Mouse (Mus musculus) layer of hippocampus, adult 11-12 months (tissue): ENCODE data around the gene Rp9.

Experiments
- DNase-seq: peaks from one replicate; pipeline ENCODE4 v3.0.0; 2022; ENCODE audit warnings: low spot score

The Rp9 gene

DNA sequence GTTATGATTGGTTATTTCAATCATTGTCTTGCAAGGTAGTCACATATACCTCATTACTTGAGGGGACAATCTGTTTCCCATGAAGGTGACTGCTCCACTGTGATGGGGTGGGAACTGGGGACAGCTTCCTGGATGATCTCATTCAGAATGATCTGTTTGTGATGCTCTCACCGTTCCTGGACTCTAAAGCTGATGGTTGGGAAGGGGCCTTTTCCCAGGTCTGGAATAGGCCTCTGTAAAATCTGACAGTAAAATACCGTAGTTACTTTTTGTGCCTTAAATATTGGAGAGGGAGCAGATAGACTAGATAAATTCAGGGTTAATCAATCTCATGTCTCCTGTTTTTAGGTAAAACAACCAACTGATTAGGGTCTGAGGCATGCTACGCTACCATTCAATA, at the start of gene Rp9:
TSS of gene Rp9 (minus strand) at position 101 of the 400 bp plus-strand sequence.
- no peak for DNase-seq

DNA sequence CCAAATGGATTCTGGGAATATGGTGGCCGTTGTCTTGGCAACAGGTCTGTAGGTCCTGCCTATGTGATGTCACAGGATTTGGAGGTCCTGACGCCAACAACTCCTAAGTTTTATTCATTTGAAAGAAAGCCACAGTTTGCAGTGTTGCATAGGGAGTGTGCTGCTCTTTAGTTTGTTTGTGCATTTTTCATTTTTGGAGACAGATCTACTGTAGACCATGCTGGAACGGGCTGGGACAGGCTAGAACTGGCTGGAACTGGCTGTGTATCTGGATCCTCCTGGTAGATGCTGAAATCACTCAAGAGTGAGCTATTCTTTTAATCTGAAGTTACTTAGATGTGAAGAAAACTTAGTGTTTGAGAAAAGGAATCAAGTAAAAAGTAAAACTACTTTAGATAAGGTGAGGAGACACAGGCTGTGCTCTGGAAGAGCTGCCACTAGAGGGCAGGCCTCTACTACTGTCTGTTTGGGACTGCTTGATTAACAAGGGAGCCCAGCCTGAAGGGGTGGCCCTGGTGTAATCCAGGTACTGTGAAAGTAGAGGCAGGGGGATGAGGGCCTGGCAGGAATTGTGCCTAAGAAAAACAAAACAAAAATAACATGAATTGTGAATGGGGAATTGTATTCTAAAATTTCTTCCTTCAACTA, 49.0 kb upstream of the Rp9 start:
- peak; percentile 65 for DNase-seq

DNA sequence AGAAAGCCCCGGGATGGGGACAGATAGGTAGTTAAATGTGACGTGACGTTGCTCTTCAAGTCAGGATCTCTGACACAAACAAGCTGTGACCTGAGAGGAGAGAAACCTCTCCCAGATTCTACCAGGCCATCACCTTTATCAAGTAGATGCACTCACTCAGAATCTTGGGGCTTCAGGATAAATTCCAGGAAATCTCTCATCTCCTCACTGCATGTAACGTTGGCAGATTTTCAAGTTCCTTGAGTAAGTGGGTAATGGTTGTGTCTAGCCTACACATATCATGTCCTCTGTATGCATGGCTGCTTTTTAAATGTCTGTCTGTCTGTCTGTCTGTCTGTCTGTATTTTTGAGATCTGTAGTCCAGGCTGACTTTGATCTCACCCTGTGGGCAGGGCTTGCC, 45.5 kb upstream of the Rp9 start:
- DNase-seq: no peak

DNA sequence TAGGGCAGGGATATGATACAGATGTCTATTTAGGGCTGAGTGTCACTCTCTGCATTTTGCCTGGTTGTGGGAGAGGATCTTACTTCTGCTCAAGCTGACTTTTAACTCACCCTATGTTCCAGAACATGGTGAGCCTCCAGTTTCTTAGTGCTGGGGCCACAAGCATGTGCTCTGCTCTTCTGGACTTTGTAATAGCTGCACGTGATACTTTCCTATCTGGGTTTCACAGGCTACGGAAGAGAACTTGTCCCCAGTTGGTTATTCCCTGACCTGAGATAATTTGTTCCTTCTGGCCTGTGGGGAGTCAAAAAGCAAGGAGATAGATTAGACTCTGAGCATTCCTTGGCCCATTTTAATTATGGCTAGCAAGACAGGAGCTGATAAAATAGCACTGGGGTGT, 36.0 kb upstream of the Rp9 start:
- DNase-seq: no peak

DNA sequence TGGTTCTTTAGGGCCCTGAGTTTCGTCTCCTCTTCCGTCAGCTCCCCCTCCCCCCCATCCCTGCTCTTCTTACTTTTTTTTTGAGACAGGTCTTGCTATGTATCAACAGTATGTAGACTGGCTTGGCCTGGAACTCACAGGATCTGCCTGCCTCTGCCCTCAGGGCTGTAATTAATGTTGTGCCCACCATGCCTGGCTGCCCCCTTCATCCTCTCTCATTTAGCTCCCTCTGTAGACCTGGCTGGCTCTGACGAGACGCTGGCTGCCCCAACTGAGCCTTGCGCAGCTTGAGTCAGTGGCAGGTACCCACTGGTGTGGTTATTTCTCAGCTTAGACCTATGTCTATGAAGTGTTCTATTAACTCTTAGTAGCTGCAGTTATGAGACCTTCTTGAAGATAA, 34.0 kb upstream of the Rp9 start:
- no peak for DNase-seq

DNA sequence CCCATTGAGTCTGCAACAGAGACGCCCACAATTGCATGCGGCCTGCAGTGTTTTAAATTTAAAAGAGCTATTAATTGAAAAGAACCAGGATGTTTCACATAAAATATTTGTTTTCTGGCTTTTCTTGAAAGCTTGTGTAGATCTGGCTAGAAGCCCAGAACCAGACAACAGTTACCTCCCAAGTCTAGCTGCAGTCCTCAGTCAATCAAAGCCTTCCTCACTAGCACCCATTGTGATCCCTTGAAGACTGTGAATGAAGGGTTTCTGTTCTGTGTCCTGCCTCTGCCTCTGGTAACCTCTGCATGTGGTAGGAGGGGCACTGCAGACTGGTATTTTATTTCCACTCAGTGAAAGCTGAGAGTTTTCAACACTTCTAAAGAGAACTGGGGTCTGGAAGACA, 33.4 kb upstream of the Rp9 start:
- DNase-seq: no peak

DNA sequence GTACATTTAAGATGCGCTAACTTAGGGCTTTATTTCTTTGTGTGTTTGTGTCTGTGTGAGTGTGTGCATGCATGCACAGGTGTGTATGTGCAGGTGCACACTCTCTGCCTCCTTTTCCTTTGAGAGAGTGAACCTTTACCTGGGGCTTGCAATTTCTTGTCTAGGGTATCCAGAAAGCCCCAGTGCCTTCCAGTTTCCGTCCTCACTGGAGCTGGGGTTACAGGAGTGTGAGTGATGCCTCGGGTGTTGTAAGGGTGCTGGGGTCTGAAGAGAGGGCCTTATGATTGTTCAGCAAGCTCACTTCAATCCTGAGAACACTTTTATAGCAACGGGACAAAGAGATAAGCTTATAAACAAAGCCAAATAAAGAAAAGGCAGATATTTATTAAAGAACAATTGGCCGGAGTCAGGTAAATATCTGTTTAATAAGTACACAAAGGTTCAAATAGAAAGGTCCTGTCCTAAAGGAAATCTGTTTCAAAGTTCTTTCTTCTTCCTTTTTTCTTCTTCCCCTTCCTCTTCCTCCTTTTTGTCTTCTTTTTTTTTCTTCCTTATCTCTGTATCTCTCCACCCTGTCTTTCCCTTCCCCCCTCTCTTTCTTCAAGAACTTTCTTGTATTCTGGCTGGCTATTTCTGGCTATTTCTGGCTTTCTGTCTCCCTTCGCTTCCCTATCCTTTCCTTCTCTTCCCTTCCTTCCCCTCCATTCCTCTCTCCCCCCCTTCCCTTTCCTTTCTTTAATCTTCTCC, 27.7 kb upstream of the Rp9 start:
- DNase-seq: no peak

DNA sequence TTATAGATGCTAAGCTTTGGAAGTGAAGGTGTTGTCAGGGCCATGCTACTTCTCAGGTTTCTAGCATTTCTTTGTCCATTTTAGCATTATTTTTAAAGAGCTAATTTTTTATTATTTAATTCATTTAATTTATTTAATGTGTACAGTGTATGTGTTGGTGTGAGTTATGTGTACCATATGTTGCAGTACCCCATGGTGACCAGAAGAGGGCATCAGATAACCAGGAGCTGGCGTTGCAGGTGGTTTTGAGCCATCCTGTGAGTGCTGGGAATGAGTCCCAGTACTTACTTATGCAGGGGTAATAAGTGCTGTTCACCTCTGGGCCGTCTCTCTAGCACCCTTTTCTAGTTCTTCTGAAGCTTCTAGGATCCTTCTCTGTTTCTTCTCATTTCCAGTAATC, 25.6 kb upstream of the Rp9 start:
- no peak for DNase-seq

DNA sequence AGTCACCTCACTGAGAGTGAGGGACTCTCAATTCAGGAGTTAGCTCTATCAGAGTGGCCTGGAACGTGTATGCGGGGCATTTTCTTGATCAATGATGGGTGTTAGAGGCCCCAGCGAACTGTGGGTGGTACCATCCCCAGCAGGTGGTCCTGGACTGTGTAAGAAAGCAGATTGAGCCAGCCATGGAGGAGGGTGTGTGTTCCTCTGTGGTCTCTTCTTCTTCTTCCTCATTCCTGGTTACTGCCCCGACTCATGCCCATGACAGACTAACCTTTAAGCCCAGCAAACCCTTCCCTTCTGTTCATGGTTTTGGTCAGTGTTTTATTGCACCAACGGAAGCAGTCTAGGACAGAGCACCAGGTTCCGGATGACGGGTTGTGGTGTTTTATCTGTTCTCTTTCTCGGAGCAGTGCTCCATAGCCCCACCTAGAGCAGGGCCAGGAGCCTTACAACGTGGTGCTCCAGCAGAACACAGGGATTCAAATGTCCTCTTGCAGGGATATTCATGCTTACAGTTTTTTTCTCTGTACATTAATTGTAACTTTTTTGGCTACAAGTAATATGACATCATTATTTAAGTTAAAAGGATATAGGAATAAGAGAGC, 24.8 kb upstream of the Rp9 start:
- no peak for DNase-seq

DNA sequence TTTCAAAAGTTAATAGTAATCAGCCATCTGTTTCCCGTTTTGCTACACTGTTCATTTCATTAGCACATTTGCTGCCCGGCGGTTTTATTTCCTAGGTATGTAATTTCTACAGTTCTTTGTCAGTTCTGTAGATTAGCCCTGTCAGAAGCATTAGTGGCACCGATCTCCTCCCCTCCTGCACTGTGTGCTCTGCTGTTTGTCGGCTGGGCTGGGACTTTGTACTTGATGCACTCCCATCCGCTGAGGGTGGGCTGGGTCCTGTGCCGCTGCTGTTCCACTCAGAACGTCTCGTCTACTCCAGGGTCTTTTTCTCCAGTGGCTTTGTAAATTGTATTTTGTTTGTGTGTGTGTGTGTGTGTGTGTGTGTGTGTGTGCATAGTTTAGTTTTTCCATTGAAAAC, 19.4 kb upstream of the Rp9 start:
- no peak for DNase-seq

DNA sequence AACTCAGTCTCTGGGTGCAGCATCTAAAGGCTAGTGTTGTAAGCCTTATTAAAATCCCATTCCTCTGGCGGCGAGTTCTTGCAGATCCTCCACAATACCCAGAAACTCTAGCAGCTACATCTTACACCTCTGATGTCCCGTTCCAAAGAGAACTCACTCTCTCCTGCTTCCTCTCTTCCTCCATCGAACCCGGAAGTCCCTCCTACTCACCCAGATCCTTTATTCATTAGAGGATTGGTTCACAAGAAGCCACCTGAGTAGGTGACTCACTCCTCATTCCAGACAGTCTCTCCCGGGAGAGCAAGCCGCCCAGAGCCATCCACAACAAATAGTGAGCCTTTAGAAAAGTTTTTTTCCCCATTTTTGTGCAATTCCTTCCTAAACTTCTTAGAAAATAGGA, 16.7 kb upstream of the Rp9 start:
- DNase-seq: no peak

DNA sequence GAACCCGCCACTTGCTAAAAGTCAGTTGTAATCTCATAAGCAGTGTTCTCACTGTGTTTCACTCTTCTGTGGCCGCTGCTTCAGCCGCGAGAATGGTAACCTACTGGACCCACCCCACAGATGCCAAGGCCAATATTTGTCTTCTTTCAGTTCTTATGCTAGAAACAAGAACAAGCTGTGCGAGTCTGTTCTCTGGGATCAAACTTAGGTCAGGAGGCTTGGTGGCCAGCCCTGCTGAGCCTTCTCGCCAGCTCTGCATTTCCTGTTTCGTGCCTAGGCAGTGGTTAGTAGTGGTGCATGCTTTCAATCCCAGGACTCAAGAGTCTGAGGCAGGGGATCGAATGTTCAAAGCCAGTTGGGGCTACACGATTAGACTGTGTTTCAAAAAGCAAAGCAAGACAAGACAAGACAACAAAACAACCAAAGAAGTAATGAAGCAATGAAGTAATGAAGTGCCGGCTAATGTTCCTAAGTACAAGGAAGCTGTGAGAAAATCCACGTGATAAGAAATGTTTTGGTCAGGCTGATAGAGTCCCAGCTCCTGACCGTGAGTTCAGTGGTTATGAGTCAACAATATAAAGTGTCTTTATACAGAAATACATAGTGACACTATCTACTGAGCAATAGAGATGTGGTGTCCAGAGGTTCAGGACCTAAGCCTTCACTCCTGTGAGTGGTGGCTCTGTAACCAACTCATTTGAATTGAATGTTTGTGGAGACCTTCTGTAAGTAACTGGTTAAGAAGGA, 15.2 kb upstream of the Rp9 start:
- no peak for DNase-seq

DNA sequence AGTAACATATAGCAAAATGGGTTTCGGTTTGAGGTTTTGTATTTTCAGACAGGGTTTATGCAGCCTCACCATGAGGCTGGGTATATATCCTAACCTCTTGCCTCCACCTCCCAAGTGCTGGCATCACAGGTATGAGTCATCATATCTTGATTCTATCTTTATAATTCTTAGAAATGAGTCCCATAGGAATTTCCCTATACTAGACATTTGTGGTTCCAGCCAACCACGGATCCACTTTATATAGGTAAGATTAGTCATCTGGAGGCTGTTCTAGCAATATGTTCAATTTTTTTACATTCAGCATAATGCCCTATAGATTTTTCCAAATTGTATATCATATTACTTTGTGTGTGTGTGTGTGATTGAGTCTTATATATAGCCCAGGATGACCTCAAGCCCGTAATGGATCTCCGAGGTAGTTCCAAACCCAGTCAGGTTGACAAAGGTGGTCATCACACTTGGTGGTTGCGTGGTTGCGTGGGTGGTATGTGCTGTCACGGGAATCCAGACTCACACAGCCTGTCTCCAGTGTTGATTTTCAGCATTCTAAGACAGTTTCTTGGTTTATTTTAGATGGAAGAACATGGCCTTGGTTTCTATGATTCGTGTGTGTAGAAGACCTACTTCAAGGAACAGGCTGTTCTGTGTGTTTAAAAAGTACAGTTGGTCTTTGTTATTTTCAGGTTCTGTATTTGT, 14.5 kb upstream of the Rp9 start:
- no peak for DNase-seq

DNA sequence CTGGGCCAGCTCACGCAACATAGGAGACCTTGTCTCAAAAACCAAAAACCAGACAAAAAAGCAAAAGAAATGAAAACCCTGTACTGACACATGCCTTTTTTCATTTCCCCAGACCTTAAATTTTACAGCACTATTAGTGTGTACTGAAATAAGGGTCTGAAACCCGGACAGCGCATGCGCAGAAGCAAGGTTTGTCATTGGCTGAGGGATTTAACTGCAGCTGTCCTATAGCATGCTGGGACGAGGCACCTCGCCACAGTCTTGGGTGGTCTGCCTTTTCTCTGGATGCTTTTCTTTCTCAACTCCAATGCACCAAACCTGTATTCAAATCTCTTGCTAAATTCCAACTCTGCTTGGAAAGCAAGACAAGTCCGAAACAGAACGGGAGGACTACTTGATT, 9.4 kb upstream of the Rp9 start:
- no peak for DNase-seq

DNA sequence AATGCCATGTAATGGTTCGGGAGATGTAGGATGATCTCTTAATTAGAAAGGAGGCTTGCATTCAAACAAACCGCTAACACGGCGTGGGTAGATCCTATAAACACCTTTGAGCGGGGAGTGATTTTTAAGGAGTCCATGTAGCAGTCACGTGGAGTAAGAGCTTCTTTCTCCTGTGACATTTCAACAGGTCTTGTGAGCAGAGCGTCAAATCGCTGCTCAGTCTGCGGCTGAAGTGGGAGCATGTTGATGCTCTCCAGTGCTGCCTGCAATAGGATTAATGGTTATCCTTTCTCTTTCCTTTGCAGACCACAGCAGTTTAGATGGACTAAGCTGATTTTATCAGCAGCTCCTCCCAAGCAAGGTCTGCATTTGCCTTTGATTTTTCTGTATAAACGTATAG, 6.7 kb upstream of the Rp9 start:
- peak; percentile 14 for DNase-seq

DNA sequence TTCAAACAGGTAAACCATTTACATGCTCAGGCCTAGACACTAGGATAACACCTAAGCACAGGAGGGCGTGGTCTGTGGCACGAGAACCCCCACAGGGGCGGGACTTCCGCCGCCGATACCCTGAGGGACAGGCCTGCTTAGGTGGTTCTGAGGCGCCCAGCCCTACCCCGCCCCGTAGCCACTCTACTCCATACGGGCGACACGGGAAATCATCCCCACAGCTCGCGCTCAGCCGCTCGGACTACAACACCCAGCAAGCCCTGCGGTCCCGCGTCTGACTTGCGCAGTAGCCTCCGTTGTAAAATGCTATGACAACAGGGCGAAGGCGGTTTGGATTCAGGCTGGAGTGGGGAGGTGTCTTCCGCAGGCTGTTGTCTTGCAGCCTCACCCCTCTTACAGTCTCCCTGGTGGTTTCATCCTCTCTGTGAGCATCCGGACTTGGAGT, 5.9 kb upstream of the Rp9 start, which contains the start of gene Bbs9:
TSS of gene Bbs9 (plus strand) at position 292 of the 445 bp plus-strand sequence.
- DNase-seq: peak; percentile 95

DNA sequence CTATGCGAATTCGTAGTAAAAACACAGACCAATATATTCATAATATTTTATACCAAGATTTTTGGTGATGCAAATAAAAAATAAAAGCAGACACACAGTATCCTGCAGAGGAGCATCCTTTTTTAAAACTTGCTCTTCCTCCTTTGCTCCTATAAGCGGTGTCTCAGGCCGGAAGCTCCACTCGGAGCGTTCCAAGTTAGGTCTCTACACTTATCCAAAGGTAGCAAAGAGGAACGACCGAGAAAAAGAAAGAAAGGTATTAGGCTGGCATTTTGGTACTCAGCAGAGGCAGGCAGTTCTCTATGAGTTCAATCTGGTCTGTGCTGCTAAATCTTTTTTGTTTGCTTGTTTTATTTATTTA, 664 bp downstream of the Rp9 start:
- no peak for DNase-seq

DNA sequence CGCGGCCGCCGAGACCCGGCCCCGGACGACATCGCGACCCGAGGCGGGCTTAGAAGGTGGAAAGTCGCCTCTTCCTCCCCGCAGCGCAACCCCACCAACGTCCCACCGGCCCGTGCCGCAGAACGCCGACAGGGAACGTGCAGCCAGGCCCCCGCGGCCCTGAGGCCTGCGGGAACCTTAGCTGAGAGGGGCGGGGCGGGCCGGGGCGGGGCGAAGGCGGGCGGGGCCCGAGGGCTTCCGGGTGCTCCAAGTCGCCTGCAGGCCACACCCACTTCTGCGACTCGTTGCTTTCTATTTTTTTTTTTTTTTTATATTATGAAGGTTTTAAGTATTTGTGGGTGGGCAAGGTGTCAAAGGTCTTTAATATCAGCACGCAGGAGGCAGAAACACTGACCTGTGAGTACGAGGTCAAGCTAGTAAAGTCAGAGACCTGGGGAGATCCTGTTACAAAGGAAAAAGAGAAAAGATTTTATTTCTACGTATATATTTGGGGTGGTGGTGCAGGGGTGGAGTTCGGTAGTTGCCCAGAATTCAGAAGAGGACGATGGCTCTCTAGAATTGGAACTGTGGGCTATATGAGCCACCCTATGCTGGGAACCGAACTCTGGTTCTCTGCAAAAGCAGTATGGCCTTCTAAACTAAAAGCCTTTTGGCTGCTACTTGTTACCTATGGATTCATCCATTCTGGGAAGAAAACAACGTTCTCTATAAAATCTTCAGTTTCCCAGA, 1.2 kb downstream of the Rp9 start:
- DNase-seq: peak; percentile 32

DNA sequence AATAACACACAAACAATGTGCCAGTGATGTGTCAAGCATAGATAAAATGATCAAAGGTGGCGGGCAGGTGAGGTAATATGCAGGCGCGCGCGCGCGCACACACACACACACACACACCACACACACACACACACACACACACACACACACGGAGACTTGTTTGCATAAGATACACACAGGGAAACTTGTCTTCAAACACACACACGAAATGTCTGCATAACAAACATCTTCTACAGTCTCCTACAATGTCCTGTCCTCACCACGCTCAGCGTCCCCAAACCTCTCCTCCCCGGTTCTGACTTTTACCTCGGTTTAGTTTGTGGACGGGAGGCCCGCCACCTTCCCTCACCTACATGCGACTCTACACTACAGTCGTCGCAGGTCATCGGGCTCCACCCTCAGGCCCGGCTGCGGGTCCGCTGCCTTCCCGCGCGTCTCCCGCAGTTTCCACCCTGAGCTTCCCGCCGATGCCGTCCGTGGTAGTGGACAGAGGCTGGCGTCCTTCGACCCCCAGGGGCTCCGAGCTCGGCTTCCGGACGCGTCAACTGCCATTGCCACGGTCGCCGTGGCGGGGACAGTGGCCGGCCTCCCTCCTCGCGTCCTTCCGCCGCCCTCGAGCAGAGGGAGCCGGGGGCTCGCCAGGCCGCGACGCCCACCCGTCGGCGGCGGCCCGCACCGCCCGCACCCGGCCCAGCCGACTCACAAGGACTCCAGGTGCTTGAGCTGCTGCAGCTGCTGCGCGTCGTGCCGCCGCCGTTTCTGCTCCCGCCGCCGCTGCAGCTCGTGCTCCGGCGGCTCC, 2.0 kb downstream of the Rp9 start:
- peak; percentile 24 for DNase-seq

DNA sequence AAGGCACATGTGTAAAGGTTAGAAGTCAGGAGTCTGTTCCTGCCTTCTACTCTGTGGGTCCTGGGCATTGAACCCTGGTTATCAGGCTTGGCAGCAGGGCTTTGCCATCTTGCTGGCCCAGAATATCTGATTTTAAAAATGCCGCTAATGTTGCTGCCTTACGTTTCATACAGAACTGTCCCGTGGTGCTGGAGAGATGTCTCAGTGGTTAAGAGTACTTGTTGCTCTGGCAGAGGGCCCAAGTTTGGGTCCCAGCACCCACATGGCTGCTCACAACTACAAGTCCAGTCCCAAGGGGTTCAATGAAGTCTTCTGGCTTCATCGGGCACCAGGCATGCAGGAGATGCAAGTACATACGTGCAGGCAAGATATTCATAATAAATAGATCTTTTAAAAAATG, 3.3 kb downstream of the Rp9 start:
- DNase-seq: no peak

DNA sequence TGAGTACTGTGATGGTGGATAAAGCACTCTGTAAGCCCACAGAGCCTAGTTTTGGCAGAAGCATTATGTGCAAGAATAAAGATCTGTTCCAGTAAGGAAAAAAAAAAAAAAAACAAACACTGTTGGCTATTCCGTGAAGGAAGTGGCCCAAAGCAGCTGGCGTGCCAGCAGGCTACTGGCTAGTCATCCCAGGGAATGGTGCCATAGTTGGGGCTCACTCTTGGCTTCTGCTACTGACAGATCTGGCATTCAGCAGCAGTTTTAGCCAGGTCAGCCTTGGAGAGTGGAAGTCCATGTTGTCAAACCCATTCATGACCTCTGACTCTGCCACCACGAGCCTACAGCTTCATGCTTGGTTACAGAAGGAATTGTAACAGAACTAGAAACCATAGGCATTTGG, 7.6 kb downstream of the Rp9 start:
- DNase-seq: peak; percentile 68
